Mouse (Mus musculus) cerebellum, postnatal 36 days (tissue): ENCODE results near the gene Dcaf15.

ENCODE experiments used
- DNase-seq, 2 experiments: peaks; one replicate each; pipeline ENCODE4 v3.0.0; 2021 to 2022; ENCODE audit warnings: mixed read lengths in 2 of 2

Dcaf15 gene

DNA sequence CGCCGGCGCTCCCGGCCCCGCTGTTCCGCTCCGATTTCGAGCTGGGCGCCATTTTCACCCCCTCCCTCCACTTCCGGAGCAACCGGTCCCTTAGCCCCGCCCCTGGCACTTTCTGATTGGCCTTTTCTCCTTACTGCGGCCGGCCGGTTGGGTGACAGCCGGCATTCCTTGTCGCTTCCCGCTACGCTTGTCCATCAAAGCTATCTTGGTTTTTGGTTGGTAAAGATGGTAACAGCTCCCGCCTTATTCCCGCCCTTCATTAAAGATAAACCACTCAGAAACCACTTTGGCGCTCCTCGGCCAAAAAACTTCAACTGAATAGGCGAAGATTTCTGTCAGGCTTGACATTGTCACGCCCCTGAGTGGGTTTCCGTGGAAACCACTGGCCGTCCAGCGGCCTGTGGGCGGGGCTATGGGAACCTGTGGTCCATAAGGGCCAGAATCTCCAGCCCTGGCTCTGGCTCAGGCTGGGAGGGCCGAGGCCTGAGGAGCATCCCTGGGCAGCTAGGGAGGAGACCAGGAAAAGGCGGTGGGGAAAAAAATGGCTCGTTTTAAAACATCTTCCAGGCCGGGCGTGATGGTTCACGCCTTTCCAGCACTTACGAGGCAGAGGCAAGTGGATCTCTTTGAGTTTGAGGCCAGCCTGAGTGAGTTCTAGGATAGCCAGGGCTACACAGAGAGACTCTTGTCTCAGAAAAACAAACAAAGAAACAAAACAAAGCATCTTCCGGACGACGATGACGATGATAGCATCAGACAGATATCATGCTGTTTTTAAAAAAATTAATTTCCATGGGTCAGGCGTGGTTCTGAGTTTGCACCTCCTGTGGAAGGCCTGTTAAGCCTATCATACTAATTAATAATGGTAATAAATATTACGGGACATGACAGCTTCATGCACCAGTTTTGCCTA lies at the start of gene Dcaf15:
Gene Dcaf15 (minus strand): TSS at position 72 of the 913 bp plus-strand sequence.
- DNase-seq = peak; percentile 98

DNA sequence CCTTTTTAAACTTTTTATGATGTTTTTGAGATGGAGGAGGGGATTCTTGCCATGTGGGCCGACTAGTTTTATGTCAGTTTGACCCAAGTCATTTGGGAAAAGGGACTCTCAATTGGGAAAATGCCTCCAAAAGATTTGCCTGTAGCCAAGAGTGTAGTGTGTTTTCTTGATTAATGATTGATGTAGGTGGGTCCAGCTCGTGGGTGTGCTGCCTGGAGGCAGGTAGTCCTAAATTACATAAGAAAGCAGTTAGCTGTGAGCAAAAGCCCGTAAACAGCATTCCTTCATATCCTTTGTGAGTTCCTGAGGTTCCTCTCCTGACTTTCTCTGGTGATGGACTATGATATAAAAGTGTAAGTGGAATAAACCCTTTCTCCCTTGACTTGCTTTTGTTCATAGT lies 44.6 kb upstream of the Dcaf15 start:
- no peak for DNase-seq

DNA sequence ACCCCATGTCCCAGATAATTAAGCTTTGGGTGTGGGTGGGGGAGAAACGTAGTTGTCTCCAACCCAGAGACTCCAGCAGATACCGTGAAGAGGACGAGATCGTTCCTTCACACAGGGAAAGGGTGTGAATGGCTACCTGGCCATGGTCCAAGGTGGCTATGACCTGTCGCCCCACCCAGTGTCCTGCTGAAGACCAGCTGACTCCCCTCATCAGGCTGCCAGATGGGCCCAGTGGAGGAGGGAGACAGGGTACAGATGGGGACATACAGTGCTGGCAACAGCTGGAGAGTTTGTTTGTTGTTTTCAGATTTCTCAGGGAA lies 43.9 kb upstream of the Dcaf15 start:
- peak in 1 of 2 experiments; percentile 27 for DNase-seq

- peak; percentile 96 to 97 for DNase-seq
These were observed 43.4 kb upstream of the Dcaf15 start, which contains the start of the genes Cc2d1a and 4930432K21Rik for GRCm38 (mm10) chr8:84147769-84148530. Gene Cc2d1a (minus strand): TSS chr8:84147936. Gene 4930432K21Rik (plus strand): TSS chr8:84148025.

- DNase-seq = peak in 1 of 2 experiments; percentile 53
These were observed 42.8 kb upstream of the Dcaf15 start for GRCm38 (mm10) chr8:84147324-84147766.

DNA sequence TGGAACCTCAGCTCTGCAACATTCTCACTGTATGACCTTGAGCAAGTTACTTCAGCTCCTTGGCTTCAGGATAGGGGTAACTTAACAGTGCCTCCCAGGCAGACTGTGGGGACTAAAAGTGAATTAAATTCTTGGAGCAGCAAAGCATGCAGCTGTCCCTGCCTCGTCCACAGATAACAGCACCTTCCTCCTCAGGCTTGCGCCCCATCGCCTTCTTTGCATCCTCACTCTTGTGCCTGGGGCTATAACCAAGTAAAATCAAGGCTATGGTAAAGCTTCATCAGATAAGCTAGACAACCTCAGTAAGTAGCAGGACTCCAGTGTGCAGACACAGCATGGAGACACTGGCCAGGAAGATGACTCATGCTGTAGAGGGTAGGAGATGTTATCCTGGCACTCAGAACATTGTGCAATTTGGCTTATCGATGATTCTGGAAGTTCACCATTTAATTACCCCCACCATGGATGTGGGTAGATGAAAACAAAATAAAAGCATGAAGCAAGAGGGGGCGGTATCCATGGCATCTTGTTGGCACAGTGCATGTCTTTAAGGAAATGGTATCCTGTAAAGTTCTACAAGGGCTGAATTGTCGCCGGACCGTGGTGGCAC lies 40.2 kb upstream of the Dcaf15 start:
- DNase-seq = no peak

- DNase-seq = no peak
These were observed 36.3 kb upstream of the Dcaf15 start for GRCm38 (mm10) chr8:84140838-84141237.

DNA sequence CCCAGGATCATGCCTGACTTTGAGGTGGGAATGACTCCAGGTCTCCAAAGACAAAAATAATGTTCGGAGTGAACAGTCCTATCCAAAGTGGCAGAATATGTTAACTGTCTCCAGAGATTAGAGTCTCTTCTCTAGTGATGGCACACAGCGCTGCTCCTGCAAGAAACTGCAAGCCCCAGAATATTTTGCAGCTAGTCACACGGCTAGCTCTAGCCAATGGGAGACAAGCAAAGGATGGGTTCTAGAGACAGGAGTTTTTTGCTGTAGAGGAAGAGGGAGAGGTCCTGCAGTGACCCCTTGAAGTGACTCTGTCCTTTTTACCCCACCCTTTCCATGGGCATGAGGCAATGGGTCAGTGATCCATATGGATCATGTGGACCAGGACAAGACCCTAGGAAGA lies 33.3 kb upstream of the Dcaf15 start:
- DNase-seq = no peak

DNA sequence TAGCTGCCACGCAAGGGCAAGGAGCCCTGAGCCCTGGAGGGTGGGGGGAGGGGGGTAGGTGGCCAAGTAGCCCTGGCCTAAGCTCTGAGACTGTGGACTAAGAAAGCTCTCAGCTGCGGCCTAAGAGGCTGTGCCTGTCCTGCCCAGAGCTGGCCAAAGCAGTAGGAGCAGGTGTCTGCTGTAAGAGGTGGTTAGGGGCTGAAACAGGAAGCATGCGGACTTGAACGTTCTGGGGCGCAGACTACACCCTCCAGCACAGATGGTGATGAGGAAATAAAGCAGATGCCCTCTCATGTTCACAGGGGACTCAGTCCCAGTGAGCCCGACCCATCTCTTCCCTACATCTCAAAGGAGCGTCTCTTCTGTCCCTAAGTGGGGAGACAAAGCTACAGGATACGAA lies 27.7 kb upstream of the Dcaf15 start:
- DNase-seq = no peak

DNA sequence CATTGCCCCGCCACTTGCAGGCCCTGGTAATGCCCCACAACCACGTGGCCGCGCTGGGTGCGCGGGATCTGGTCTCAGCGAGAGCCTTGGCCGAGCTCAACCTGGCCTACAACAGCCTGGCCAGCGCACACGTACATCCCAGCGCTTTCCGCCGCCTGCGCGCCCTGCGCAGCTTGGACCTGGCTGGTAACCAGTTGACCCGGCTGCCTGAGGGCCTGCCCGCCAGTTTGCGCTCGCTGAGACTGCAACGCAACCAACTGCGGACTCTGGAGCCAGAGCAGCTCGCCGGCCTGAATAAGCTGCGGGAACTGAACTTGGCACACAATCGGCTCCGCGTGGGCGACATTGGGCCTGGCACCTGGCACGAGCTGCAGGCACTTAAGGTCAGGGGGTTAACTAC lies 26.2 kb upstream of the Dcaf15 start:
- peak; percentile 78 to 80 for DNase-seq

DNA sequence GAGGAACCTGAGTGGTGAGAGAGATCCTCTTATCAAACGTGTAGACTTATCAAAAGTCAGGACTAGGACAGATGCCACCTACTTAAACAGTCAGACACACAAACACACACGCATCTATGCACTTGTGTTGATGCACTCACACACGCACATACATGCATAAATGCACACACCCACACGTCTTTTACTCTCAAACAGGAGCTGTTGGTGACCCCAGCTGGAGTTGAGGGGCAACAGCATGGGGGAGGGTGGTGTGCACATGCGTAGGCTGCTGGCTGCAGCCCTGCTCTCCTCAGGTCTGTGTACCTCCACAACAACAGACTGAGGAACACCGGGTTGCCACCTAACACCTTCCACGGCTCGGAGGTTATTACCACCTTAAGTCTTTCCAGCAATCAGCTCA lies 23.7 kb upstream of the Dcaf15 start:
- DNase-seq = no peak

- no peak for DNase-seq
These were observed 22.8 kb upstream of the Dcaf15 start for GRCm38 (mm10) chr8:84127202-84127901.

- no peak for DNase-seq
These were observed 22.2 kb upstream of the Dcaf15 start for GRCm38 (mm10) chr8:84126742-84127141.

DNA sequence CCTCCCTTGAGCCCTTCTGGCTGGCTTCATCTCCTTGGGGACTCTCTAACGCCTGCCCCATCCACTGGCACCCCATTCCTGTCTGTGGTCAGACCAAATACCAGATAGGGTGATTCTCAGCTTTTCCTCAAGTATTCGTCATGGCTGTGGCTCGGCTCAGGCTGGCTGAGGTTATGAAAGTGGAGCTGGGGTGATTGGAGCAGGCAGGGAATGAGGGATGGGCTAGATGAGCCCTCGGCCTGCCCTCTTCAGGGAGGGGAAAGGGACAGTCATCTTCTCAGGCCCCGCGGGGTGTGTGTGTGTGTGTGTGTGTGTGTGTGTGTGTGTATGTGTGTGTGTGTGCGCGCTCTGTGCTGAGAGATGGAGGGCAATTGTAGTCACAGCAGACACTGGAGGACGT lies 21.1 kb upstream of the Dcaf15 start, which contains the start of gene Podnl1:
Gene Podnl1 (plus strand): TSS at position 334 of the 400 bp plus-strand sequence.
- DNase-seq = no peak

DNA sequence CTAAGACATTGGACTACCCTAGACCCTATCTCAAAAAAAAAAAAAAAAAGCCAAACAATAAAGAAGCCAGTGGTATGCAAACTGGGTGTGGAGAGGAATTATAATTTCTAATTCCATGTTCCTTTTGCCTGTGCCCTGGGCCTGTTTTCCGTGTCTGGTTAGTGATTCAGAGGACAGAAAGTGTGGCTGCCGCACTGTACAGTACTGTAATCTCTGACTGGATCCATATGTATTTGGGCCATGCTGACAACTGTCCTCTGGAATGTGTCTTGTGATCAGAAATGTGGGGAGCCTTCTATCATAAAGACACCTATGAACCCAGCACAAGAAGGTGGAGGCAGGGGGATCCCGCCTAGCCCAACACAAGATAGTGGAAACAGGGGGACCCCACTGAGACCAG lies 17.6 kb upstream of the Dcaf15 start:
- DNase-seq = no peak

DNA sequence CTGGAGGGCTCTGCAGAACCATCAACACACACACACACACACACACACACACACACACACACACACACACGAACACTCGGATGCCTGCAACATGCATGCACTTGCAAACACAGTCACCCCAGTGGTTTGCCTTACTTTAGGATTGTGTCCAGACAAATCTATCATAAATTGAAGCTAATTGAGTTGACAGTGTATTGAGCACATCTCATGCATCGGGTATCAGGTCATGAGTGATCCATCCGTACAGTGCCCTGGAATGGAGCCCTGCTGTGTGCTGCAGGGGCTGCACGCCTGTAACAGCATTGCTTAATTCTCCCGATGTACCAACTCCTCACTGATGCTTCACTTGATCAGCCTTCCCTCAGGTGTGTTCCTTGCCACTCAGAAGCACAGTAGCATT lies 11.1 kb upstream of the Dcaf15 start:
- DNase-seq = no peak

GRCm38 (mm10) chr8:84106216-84107040 lies 1.9 kb upstream of the Dcaf15 start:
- DNase-seq = no peak

- no peak for DNase-seq
These were observed 1.1 kb upstream of the Dcaf15 start for GRCm38 (mm10) chr8:84105676-84106075.

- DNase-seq = peak in 1 of 2 experiments; percentile 64
These were observed 347 bp downstream of the Dcaf15 start for GRCm38 (mm10) chr8:84104221-84104620.

DNA sequence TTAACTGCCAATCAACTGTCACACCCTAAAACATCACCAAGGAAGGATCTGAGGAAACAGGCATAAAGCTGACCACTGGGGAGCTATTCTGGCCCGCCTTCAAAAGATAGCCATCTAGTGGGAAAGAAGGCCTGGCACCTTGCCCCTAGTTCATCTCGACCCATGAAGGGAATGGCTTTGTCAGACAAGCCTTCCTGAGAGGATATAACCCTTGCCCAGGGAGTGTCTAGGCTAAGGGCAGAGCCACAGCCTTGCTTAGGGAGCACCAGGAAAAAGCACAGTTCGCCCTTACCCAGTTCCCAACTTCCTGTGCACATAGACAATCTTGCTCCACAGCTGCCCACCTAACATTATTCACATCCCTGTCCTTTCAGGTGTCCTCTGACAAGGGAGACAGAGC lies 967 bp downstream of the Dcaf15 start:
- DNase-seq = peak in 1 of 2 experiments; percentile 30

GRCm38 (mm10) chr8:84101476-84102270 lies 2.9 kb downstream of the Dcaf15 start:
- DNase-seq = peak in 1 of 2 experiments; percentile 5
